In the genomic region with DNA sequence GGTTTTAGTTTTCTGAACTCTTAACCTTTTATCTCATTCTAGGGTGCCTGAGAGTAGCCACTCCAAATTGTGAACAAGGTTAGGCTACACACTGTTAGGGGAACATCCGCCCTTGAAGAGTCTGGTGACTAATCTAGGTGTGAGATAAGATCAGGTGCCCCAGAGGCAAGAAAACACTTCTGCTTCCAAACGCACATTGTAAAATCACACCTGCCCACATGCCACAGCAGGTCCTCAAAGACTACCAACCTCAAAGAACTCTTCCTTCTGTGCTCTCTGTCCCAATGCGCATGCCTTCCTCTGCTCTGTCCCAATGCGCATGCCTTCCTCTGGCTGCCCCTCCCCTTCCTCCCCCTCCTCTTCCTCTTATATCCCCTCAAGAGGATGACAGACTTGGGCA, we compare ENCODE assay signal across 25 mouse cellular contexts. TPM values are rescaled to one million over a fixed set of nuclear protein-coding genes. Genes with fewer than 3 reads are reported as not detected.
DNase-seq lines count a peak whose midpoint lies in the region; ATAC-seq and TF ChIP-seq lines count a peak whose summit lies in the region.
"Had no signal": no experiment of that assay in that cellular context is flagged by ENCODE, and none has a peak within 500 bp of the region (broad histone marks: within the 10 kb centered on the region; RNA-seq: fewer than 3 reads in every experiment).

No protein-coding gene starts in this region.

- H3K4me3 ChIP-seq in lung, embryonic 16.5 days (ENCODE audit: low read length), result no peak overlapping the region
- no peak overlapping the region for H3K4me3 ChIP-seq in CH12.LX (replicated peaks in 1 of 3; ENCODE audit: low read depth in 2 of 3, low read length in 2 of 3, poor library complexity in 1 of 3)
- H3K4me3 ChIP-seq: midbrain, embryonic 10.5 days; neural tube, embryonic 13.5 days had no signal

- dilution Hi-C loops in CH12.LX (cut with MboI; ENCODE audit: extremely low pct_ligation_motif_present, extremely low pct_unique_long_range_greater_than_20kb, low sequenced_read_pairs), result no loop called here

- H3K4me2 ChIP-seq in lung, embryonic 16.5 days (ENCODE audit: low read depth, low read length), result 0 out of 2 replicates have a peak overlapping the region, but pooled peaks have one; percentile 1
- H3K4me2 ChIP-seq in CH12.LX (ENCODE audit: insufficient read depth, low read depth, poor library complexity, severe bottlenecking), result no peak overlapping the region
- H3K4me2 ChIP-seq: neural tube, embryonic 13.5 days had no signal

- TF ChIP-seq RAD21 in CH12.LX (IDR thresholded peaks at IDR 0.05; ENCODE audit: low read depth, low read length), result no peak

- no peak for TF ChIP-seq EP300 in CH12.LX (IDR thresholded peaks at IDR 0.05; ENCODE audit: low read length)

- peak; percentile 42; the same call in 1 of the 2 replicates for ATAC-seq in lung, embryonic 16.5 days (ENCODE audit: low read depth)
- peak; percentile 67 for ATAC-seq in megakaryocyte, adult 5-6 weeks (ENCODE audit: poor library complexity, severe bottlenecking)
- ATAC-seq: forebrain, embryonic 16.5 days; hindbrain, embryonic 16.5 days; liver, postnatal 0 days had no signal

- in situ Hi-C loops in CH12.LX (cut with MboI; ENCODE audit: low pct_ligation_motif_present, low pct_unique_long_range_greater_than_20kb, low sequenced_read_pairs), result no loop called here

- no peak for TF ChIP-seq CTCF in CH12.LX (conservative IDR thresholded peaks at IDR 0.05 in 1 of 2, IDR thresholded peaks at IDR 0.05 in 1 of 2; ENCODE audit: low read depth in 2 of 2, low read length in 2 of 2)

- DNase-seq in lung, postnatal 14 days, result no peak
- DNase-seq in CD4-positive helper T cell, adult 2 months (ENCODE audit: low read depth, low spot score), result peak; percentile 67
- no peak for DNase-seq in CH12.LX (ENCODE audit: extremely low read depth)
- DNase-seq in frontal cortex, postnatal 25 days (ENCODE audit: low spot score in 2 of 2), result no peak
- no peak for DNase-seq in kidney, adult 18-20 months
- DNase-seq: adrenal gland, postnatal 14 days; cerebellum, adult 18-20 months; cerebellum, postnatal 36 days; gastrocnemius, postnatal 10 days; kidney, adult 9 months; kidney, postnatal 4 days; liver, postnatal 0 days; right cerebral cortex, postnatal 14 days had no signal

- TF ChIP-seq POLR2A in CH12.LX (IDR thresholded peaks at IDR 0.05; ENCODE audit: low read depth, low read length), result no peak

- no peaks in the 10 kb centered on the region for H3K9me3 ChIP-seq in lung, embryonic 16.5 days (ENCODE audit: control insufficient read depth, low read length)
- H3K9me3 ChIP-seq in CH12.LX (replicated peaks; ENCODE audit: low read length), result no peaks in the 10 kb centered on the region
- H3K9me3 ChIP-seq: midbrain, embryonic 10.5 days; neural tube, embryonic 13.5 days had no signal

- WGBS in lung, embryonic 16.5 days, result 55% methylated on average over 4 of the region's 4 CpGs

- no peak overlapping the region for H3K27ac ChIP-seq in lung, embryonic 16.5 days (ENCODE audit: low read length)
- no peak overlapping the region for H3K27ac ChIP-seq in CH12.LX (ENCODE audit: insufficient read depth, low read depth)
- H3K27ac ChIP-seq: midbrain, embryonic 10.5 days; neural tube, embryonic 13.5 days had no signal

- no peaks in the 10 kb centered on the region for H3K36me3 ChIP-seq in lung, embryonic 16.5 days (ENCODE audit: control insufficient read depth, insufficient read depth, low read length)
- H3K36me3 ChIP-seq in CH12.LX (replicated peaks in 1 of 2; ENCODE audit: control insufficient read depth in 1 of 2, insufficient read depth in 1 of 2, low read length in 1 of 2), result no peaks in the 10 kb centered on the region
- H3K36me3 ChIP-seq: midbrain, embryonic 10.5 days; neural tube, embryonic 13.5 days had no signal

- no peaks in the 10 kb centered on the region for H3K27me3 ChIP-seq in lung, embryonic 16.5 days (ENCODE audit: control insufficient read depth, insufficient read depth, low read depth, low read length)
- no peaks in the 10 kb centered on the region for H3K27me3 ChIP-seq in CH12.LX (replicated peaks)
- H3K27me3 ChIP-seq: neural tube, embryonic 13.5 days had no signal

- no peak overlapping the region for H3K9ac ChIP-seq in lung, embryonic 16.5 days (ENCODE audit: low read length)
- no peak overlapping the region for H3K9ac ChIP-seq in CH12.LX (ENCODE audit: insufficient read depth, low read depth)
- H3K9ac ChIP-seq: liver, postnatal 0 days; neural tube, embryonic 13.5 days had no signal

- H3K4me1 ChIP-seq in lung, embryonic 16.5 days (replicated peaks; ENCODE audit: control insufficient read depth, insufficient read depth, low read length), result peaks cover 8% of the 10 kb centered on the region; the same call in 1 of the 2 replicates
- H3K4me1 ChIP-seq in CH12.LX (ENCODE audit: control insufficient read depth in 1 of 2, insufficient read depth in 2 of 2), result peaks cover 0 to 9% of the 10 kb centered on the region in 2 experiments; a peak in 1 of 4 replicates
- H3K4me1 ChIP-seq: neural tube, embryonic 13.5 days had no signal

- no peaks in the 10 kb centered on the region for H3K79me2 ChIP-seq in CH12.LX (replicated peaks; ENCODE audit: control insufficient read depth, extremely low read depth, insufficient read depth, poor library complexity, severe bottlenecking)

TF ChIP-seq in CH12.LX, 34 proteins besides CTCF, POLR2A, EP300 and RAD21:
- TF ChIP-seq JUN (IDR thresholded peaks at IDR 0.05; ENCODE audit: insufficient read depth, low read depth, low read length) (no peak), KAT2A (IDR thresholded peaks at IDR 0.05; ENCODE audit: insufficient replicate concordance, low read length) (no peak), MAX (IDR thresholded peaks at IDR 0.05; ENCODE audit: low read length) (0 out of 2 replicates have a peak, but pooled peaks have one; percentile 38), HCFC1 (IDR thresholded peaks at IDR 0.05; ENCODE audit: low read depth, low read length) (no peak), ETS1 (conservative IDR thresholded peaks at IDR 0.05; ENCODE audit: low read depth, low read length) (no peak), MAFK (IDR thresholded peaks at IDR 0.05; ENCODE audit: insufficient replicate concordance, low read length) (no peak), MYC (IDR thresholded peaks at IDR 0.05; ENCODE audit: low read depth, low read length) (no peak), CHD2 (IDR thresholded peaks at IDR 0.05; ENCODE audit: low read length) (no peak), NRF1 (IDR thresholded peaks at IDR 0.05; ENCODE audit: low read depth, low read length) (peak; percentile 78)

RNA-seq across cellular contexts. Expression of a gene that starts 7.3 kb away (rescaled TPM):
- 0.14 and 0.31 TPM in 2 replicates for polyA plus RNA-seq in lung, embryonic 16.5 days (2015; fragmentation: Nextera tagmentation; extraction: Ambion mirVana)
- total RNA-seq in CH12.LX (2012; rRNA removed) (not detected in 2 replicates), CH12.LX (2014; rRNA removed) (not detected in 2 replicates)
- not detected in 2 replicates for polyA plus RNA-seq in CH12.LX (2012; ENCODE audit: insufficient read length, low read depth)
- total RNA-seq in megakaryocyte, adult 5-6 weeks (2015), result not detected in 2 replicates
- not detected in 2 replicates for total RNA-seq in megakaryocyte, adult 5-6 weeks (2017)
- total RNA-seq: left cerebral cortex, postnatal 10 days; monocyte, adult 5-6 weeks had no signal
- polyA plus RNA-seq: forebrain, embryonic 16.5 days; hindbrain, embryonic 16.5 days had no signal

RNA-seq across cellular contexts. Expression of a gene that starts 21.2 kb away (rescaled TPM):
- polyA plus RNA-seq in lung, embryonic 16.5 days (2015; fragmentation: Nextera tagmentation; extraction: Ambion mirVana), result 0.19 TPM in 1 of 2 replicates, not detected in the other
- total RNA-seq in CH12.LX (2012; rRNA removed) (not detected in 2 replicates), CH12.LX (2014; rRNA removed) (not detected in 2 replicates)
- polyA plus RNA-seq in CH12.LX (2012; ENCODE audit: insufficient read length, low read depth), result not detected in 2 replicates
- not detected in 2 replicates for total RNA-seq in megakaryocyte, adult 5-6 weeks (2015)
- total RNA-seq in megakaryocyte, adult 5-6 weeks (2017), result not detected in 2 replicates
- total RNA-seq: adrenal gland, postnatal 14 days; gastrocnemius, postnatal 10 days; heart, adult 8-10 months; heart, postnatal 25 days; layer of hippocampus, postnatal 10 days; left cerebral cortex, postnatal 10 days; monocyte, adult 5-6 weeks had no signal
- polyA plus RNA-seq: embryonic facial prominence, embryonic 11.5 days; forebrain, embryonic 16.5 days; hindbrain, embryonic 16.5 days; liver, postnatal 0 days; midbrain, embryonic 10.5 days had no signal
